Mouse (Mus musculus) liver, adult (tissue): ENCODE measurements at regions not wholly inside any gene's neighbourhood (a gene's known extent, or its start where the extent isn't known, plus 50 kb on each side); places are given as distances from the start of the nearest gene placed in this dataset.

Source experiments
- GATA4 ChIP-seq: IDR thresholded peaks from 2 replicates; pipeline ENCODE4 v1.6.1; 2014; ENCODE audit warnings: mild to moderate bottlenecking, low read length; ENCODE audit not compliant: insufficient replicate concordance

GRCm38 (mm10) chr2:128359106-128359505, 231.9 kb upstream of the Spdye4c start:
- no peak for TF ChIP-seq GATA4

- no peak for TF ChIP-seq GATA4
Measured at GRCm38 (mm10) chr2:128360517-128360916, 230.5 kb upstream of the Spdye4c start.

GRCm38 (mm10) chr2:128361436-128361835, 229.6 kb upstream of the Spdye4c start:
- TF ChIP-seq GATA4 = no peak

GRCm38 (mm10) chr2:128364161-128364560, 226.8 kb upstream of the Spdye4c start:
- peak; percentile 61; the same call in 1 of the 2 replicates for TF ChIP-seq GATA4

- peak; percentile 62; the same call in 1 of the 2 replicates for TF ChIP-seq GATA4
Measured at GRCm38 (mm10) chr2:128365004-128365403, 226.0 kb upstream of the Spdye4c start.

GRCm38 (mm10) chr2:128365775-128366174, 225.2 kb upstream of the Spdye4c start:
- TF ChIP-seq GATA4 = no peak

- TF ChIP-seq GATA4 = no peak
Measured at GRCm38 (mm10) chr2:128367266-128368150, 223.5 kb upstream of the Spdye4c start.

- TF ChIP-seq GATA4 = no peak
Measured at GRCm38 (mm10) chr2:128368534-128369273, 222.3 kb upstream of the Spdye4c start.

GRCm38 (mm10) chr2:128370821-128371220, 220.2 kb upstream of the Spdye4c start:
- TF ChIP-seq GATA4 = no peak

GRCm38 (mm10) chr2:128372204-128372603, 218.8 kb upstream of the Spdye4c start:
- TF ChIP-seq GATA4 = no peak

- no peak for TF ChIP-seq GATA4
Measured at GRCm38 (mm10) chr2:128373363-128374252, 217.4 kb upstream of the Spdye4c start.

GRCm38 (mm10) chr2:128374253-128374566, 216.8 kb upstream of the Spdye4c start:
- TF ChIP-seq GATA4 = no peak

GRCm38 (mm10) chr2:128374926-128375325, 216.1 kb upstream of the Spdye4c start:
- no peak for TF ChIP-seq GATA4

GRCm38 (mm10) chr2:128375827-128376226, 215.2 kb upstream of the Spdye4c start:
- TF ChIP-seq GATA4 = no peak

GRCm38 (mm10) chr2:128377176-128377575, 213.8 kb upstream of the Spdye4c start:
- no peak for TF ChIP-seq GATA4
